Mouse (Mus musculus): ENCODE results near the gene Slco3a1.

DNA sequence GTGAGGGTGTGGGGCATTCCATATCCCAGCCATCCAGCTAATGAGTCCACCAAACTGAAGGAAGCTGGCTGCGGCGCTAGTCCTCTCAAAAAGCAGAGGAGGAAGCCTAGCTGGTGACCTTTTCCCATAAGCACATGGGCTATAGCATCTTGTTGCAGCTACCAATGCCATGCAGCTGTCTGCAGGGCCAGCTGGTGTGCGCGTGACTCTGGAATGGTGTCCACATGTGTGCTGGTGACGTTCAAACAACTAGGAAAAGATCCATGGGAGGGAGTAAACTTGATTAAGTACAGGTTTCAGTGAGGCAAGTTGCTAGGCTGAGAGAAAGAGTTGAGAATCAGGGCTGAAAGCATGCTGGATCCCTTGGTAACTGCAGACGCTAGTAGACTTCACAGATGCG, 201.3 kb downstream of the Slco3a1 start:
- TF ChIP-seq POLR2A (IDR thresholded peaks at IDR 0.05; ENCODE audit: low read depth, low read length), result no peak
- TF ChIP-seq CTCF (IDR thresholded peaks at IDR 0.05; ENCODE audit: borderline replicate concordance, insufficient read depth, low read length), result no peak
